Mouse (Mus musculus): ENCODE results near the gene Eya3.
A peak's percentile ranks its signal among the peaks of the same experiment; 100 is the strongest.
"Not testable (repeated sequence)": the region's sequence is repeated elsewhere in the genome, so short reads cannot be mapped to it uniquely, and the experiment has no call there.

Eya3 gene

DNA sequence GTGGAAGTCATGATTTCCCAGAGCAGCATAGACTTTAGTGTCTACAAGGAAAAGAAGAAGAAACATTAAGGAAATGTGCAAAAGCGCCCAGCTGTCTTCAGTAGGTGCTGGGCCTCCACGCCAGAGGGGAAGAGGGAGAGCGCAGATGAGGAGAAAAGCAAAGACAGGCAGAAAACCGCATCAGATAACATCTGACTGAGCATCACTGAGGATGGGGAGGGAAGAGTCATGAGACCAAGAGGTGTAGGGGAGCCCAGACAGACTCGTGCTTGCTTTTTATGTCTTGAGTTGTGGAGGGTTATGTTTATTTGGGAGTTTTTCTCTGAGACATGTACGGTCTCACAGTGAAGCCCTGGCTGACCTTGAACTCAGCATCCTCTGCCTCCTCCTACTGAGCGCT is 102.7 kb downstream of the Eya3 start:
- no peak for DNase-seq (ENCODE audit: low spot score in 2 of 2)

DNA sequence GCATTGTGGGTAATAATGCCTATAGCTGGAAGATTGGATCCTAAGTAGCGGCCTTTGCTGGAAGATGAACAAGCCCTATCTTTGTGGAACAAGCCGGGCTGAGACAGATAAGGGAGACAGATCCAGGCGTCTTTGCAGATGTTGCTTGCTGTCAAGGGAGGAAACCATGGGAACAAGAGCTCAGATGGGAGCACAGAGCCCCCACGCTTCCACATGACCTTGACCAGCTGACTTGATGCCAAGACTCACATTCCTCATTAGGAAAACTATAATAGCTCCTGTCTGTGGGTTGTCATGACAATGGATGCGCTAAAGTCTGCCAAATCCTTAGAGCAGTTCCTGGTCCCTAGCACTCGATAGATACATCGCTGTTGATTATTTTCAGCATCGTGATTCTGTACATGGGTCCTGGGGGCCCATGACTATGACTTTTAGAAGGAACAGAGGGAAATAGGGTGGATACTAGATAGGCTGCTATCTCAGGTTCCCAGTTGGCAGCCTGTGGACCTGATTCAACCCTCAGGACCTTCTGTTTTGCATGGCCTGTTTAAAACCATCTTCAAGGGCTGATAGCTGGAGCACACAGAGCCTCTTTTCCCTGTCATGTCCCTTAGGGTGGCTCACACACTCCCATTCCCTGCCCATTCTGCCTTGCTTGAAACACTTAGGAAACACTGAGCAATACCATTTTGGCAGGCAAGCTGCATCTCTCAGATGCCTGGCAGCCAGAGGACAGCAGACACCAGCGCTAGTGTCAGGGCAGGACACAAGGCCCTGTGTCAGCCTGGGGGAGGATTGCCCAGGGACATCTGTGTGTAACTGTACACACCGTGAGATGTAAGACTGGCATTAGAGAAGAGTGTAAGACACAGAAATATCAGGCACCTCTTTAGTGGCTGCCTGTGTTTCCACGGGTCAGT is 105.5 kb downstream of the Eya3 start:
- DNase-seq (ENCODE audit: low spot score in 2 of 2): peak; percentile 75 to 92

DNA sequence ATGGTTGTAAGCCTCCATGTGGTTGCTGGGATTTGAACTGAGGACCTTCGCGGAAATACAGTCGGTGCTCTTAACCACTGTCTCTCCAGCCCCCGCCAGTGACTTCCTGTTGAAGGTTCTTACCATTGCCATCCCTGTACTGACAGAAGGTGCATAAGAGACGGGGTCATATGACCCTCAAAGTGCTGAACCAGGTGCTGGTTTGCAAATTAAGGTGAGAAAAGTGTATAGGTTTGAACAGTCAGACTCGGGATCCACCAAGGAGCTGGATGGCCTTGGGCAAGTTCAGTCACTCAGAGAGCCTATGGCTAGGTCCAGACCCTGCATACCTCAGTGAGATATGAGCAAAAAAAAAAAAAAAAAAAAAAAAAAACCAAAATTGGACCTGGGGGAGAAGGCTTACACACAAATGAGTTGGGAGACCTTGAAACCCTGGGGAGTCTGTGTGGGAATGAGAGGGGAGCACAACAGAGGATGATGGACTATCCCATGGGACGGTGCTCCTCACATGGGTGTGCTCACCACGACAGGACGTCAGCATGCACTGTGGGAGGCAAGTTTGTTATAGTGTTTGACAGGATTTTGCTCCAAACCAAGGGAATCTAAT is 108.2 kb downstream of the Eya3 start:
- DNase-seq (ENCODE audit: low spot score in 2 of 2): no peak

DNA sequence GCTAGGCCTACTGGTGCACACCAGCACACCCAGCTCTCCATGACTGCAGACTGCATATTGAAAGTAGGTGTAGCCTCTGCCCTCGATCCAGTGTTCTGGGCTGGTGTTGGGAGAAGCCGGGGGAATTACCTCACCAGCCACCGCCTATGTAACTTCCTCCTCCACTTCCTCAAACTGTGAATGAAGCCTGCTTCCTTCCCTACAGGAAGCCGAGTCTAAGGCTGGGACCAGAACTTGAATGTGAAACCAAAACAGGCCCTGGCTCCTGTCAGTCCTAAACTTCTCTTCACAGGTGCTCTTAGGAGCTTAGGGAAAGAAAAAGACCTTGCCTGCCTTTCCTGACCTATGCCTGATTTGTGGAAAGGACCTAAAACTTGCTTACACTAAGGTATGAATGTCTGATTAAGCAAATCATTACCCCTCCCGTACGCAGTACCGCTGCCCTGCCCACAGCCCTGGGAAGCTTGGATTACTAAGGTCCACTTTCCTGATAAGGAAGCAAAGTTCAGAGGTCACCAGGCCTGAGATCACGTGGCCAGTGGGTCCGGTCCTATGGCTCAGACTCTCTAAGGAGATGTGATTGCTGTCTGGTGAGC is 109.0 kb downstream of the Eya3 start:
- DNase-seq (ENCODE audit: low spot score in 2 of 2): no peak

DNA sequence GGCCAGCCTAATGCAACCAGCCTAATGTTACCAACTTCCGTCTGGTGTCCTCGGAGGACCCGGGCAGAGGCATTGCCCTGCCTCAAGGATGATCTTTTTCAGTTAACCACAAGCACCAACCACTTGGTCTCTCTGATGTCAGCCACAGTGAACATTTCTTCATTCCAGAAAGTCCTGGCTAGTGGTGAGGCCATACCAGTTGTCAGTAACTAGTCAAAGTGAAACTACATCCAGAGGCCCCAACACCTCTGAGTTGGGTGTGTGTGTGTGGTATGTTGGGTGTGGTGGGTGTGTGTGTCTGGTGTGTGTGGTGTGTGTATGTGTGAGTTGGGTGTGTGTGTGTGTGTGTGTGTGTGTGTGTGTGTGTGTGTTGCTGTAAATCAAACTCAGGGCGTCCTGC is 110.0 kb downstream of the Eya3 start:
- DNase-seq (ENCODE audit: low spot score in 2 of 2): no peak

DNA sequence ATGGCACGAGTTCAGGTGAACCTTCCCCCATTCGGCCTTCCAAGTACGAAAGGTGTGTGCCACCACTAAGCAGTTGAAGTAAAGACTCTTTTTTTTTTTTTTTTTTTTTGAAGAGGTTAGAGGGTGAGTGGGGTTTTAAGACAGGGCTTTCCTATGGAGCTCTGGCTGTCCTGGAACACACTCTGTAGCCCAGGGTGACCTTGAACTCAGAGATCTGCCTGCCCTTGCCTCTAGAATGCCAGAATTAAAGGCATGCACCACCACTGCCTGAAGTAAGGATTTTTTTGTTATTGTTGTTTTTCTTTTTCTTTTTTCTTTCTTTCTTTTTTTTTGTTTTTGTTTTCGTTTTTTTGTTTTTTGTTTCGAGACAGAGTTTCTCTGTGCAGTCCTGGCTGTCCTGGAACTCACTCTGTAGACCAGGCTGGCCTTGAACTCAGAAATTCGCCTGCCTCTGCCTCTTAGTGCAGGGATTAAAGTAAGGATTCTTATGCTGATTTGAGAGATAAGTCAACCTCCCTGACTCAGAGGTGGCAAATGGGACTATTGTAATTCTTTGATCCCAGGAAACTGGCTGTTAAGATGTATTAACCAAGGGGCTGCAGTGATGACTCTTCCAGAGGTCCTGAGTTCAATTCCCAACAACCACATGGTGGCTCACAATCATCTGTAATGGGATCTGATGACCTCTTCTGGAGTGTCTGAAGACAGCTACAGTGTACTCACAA is 110.6 kb downstream of the Eya3 start:
- DNase-seq (ENCODE audit: low spot score in 2 of 2): no peak

DNA sequence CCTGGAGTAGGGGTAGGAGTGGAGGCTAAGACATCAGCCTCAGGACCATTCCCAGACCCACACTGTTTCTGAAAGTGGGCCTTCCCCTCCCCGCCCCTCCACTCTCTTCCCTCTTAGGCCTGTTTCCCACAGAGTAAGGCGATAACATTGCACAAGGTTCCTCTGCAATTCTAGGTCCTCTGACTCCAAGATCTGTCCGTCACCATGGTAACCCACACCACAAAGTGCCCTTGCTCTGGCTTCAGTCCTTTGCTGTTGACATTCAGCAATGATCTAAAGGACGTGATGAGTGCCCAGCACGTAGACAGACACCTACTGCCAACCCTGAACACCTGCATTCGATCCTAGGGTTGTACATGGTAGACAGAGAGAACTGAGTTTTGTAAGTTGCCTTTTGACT is 114.2 kb downstream of the Eya3 start:
- DNase-seq (ENCODE audit: low spot score in 2 of 2): no peak

DNA sequence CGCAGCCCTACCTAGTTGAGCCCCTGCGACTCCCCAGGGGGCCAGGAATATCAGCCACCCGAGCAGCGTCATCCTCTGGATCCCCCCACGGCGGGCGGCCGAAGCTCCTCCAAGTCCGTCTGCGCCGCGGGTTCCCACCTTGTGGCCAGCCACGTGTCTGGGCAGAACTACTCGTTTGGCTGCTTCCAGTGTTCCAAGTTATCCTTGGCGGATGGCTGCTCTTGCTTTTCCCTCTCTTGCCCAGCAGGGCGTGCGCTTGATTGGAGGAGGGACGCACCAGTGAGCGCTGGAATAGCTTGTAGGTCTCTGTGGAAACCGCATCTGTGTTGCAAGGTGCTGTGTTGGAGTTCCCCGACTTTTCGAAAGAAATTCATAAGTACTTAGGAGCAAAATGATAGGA is 118.2 kb downstream of the Eya3 start, which contains the start of gene Smpdl3b:
Gene Smpdl3b, minus strand, starts transcription at position 279 of the 400 bp plus-strand sequence.
- peak; percentile 85 to 88 for DNase-seq (ENCODE audit: low spot score in 2 of 2)

DNA sequence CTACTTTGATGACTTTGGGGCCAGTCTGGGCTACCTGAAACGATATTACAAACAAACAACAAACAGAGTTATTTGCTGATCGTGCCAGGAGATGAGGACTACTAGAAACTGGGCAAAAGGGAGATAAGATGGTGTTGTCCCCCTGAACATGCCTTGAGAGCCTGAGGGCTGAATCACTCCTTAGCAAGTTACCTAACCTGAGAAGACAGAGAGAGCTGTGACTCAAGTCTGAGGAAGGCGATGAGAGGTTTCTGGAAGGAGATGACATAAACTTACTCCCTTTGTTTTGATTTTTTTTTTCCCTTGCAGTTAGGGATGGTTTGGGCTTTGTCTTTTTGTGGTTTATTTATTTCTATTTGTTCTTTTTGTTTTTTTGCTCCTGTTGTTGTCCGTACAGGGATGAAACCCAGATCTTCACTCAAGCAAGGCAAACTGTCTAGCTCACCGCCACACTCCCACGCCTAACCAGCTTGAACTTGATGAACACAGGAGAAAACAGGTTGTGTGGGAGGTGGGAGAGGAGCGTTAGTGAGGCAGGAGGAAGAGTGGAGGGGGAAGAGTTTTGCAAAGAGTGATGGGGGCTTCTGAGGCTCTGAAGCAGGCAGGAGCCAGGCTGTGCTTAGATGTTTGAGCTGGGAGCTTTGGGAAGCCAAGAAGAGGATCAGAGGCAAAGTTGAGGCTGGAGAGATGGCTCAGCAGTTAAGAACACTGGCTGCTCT is 119.0 kb downstream of the Eya3 start:
- DNase-seq (ENCODE audit: low spot score in 2 of 2): no peak

DNA sequence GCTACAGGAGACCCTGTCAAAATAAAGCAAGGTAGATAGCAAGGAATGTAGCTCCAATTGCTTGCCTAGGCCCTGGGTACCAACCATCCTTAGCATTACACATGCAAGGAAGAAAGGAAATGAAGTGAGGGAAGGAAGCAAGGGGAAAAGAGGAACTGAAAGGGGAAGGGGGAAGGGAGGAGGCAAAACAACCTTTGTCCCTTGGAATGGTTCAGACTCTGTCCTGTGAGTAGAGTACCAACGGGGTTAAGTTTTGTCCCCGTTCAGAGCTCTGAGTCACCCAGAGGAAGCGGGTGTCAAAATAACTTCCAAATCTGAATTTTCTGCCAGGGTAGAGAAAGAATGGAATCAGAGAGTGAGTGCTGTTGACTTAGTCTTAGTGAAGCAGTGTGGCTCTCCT is 121.5 kb downstream of the Eya3 start:
- DNase-seq (ENCODE audit: low spot score in 2 of 2): no peak

DNA sequence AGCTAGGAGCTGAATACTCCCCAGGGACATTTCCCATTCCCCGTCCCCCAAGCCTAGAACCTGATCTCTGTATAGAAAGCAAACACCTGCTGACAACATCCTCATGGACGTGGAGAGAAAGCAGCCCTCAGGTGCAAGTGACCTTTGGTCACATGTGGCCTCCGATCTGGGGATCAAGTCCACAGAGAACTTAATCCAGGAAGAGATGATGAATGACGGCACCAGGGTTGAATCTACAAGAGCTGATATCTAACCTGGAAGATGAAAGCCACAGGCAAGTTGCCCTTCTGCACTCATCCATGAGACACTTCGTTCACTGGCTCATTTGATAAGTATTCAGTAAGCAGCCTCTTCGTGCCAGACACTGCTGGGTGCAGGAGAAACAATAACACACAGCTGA is 123.8 kb downstream of the Eya3 start:
- DNase-seq (ENCODE audit: low spot score in 2 of 2): no peak

DNA sequence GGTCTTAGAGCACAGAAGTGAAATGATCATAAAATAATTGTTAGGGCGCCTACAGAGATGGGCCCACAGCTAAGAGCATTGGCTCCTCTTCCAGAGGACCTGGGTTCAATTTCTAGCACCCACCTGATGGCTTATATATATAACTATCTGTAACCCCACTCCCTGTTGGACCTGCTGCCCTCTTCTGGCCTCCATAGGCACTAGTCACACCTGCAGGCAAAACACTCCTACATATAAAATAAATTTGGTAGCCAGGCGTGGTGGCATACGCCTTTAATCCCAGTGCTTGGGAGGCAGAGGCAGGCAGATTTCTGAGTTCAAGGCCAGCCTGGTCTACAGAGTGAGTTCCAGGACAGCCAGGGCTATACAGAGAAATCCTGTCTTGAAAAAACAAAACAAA is 124.3 kb downstream of the Eya3 start:
- DNase-seq (ENCODE audit: low spot score in 2 of 2): not testable (repeated sequence)

DNA sequence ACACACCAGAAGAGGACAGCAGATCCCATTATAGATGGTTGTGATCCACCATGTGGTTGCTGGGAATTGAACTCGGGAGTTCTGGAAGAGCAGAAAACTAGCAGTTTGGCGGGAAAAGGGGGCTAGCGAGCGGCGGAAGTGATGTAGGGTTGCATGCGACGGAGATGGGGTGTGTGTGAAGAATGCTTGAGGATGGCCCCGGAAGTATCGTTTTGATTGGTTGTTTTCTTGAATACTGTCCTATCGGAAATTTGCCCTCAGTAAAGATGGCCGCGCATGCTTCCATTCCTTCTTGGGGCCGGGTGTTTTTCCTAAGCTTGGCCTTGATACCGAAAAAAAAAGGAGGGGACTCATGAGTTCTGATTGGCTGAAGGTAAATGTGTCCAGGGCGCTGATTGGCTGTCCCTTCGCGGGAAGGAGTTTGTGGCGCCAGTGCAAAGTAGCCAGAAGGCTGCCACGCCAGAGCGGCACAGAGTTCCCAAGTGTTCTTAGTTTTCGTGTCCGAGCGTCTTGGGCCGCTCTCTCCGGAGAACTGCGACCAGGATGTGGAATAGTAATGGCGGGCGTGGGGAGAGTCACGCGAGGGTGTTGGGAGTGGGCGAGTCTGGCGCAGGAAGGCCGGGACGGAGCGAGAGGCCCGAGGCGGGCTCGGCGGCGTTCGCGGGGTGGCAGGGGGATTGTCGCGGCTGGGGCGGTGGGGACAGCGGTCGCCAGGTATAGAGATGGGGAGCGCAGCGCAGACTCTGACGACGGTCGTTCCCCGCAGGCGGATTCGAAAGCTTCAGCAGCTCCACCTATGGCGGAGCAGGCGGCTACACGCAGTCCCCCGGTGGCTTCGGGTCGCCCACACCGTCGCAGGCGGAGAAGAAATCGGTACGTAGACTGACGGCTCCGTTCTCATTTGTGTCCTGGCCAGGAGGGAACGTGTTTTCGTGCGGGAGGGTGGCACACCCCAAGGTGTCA is 129.4 kb downstream of the Eya3 start, which contains the start of gene Rpa2:
Gene Rpa2, plus strand, starts transcription at position 419 of the 963 bp plus-strand sequence.
- peak; percentile 100 for DNase-seq (ENCODE audit: low spot score in 2 of 2)

DNA sequence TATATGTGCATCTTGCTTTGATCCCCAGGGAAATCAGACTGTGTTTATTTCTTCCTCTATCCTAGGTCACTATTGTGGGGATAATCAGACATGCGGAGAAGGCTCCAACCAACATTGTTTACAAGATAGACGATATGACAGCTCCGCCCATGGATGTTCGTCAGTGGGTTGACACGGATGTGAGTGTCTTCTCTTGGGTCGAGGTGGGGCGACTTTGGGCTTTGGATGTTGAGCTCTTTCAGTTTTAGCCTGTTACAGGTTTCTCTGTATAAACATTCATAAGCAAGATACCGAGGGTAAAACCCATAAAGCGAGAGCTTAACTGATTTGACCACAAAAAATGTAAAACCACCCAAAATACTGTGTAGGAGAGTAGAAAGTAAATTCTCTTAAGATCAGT is 133.0 kb downstream of the Eya3 start:
- DNase-seq (ENCODE audit: low spot score in 2 of 2): no peak
